12 mouse cellular contexts compared by ENCODE assay signal in the genomic region with DNA sequence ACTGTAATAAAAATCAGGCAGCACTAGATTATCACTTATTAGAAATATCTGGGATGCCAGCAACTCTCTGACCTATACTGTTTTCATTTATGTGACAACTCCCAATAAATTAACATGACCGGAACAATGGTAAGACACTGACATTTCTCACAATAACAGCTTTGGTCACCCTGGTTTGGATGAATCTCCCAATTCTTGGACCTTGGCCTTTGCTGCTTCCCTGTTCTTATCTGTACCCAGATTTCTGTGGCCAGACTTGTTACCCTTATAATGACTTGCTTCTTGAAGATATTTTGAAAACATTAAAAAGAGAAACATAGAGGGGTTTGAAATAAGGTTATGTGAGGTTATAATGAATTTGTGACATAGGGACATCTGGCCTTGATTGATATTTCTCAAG.
"Had no signal": no experiment of that assay in that cellular context is flagged by ENCODE, and none has a peak within 500 bp of the region (broad histone marks: within the 10 kb centered on the region; RNA-seq: fewer than 3 reads in every experiment).

No protein-coding gene starts in this region.

- DNase-seq: retina, postnatal 1 day; right cerebral cortex, adult 18-20 months; right cerebral cortex, postnatal 14 days; right cerebral cortex, postnatal 25 days; right cerebral cortex, postnatal 4 days; spleen, adult 18-20 months; thymus, adult 18-20 months; thymus, adult 2 months; thymus, postnatal 14 days; thymus, postnatal 25 days; thymus, postnatal 36 days; thymus, postnatal 4 days had no signal
